Mouse (Mus musculus): ENCODE data around the gene Ccdc88b.

Ccdc88b gene

DNA sequence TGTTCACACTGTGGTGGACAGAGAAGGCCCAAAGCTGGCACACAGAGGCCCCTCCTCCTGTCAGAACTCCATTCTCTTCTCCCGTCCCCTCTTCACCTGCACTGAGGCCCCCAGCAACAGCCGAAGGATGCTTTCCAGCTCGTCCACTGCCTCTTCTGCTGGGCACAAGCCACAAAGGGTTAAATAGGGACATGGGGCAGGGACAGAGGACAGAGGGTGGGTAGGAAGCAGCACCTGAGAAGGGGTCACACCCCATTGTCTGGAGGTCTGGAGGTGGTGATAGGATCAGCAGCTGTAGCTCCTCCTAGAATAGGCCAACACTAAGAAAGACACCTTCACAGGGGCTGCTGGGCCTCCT is 1.0 kb downstream of the Ccdc88b start:
- DNase-seq (ENCODE audit: low read depth) = no peak

DNA sequence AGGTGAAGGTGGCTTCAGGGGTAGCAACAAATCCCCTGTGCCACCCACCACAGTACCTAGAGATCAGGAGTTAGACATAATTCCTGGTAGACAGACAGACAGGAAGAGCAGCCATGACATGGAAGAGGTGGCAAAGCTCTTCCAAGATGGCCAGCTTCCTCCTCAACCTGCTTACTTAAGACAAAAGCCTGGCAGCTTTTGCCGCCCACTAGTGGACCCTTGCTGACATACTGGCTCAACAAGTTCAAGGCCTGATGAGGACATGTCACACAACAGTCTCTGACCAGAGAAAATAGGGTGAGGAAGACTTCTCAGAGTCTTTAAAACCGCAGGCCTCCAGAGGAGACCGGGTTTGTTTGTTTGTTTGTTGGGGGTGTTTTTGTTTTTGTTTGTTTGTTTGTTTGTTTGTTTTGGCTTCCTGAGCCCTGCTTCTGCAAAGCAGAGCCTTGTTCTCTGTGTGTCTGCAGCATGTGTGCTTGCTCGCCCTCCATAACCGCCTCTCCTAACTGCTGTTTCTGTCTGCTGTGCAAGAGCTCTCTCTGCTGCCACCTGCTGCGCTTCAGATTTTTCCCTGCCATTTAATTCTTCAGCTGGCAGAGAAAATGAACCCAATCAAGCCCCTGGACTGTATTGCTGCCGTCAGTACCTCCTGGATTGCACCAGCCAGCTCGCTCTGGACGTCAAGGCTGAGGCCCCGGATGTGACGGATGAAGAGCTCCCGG is 1.6 kb downstream of the Ccdc88b start:
- peak; percentile 84 for DNase-seq (ENCODE audit: low read depth)

DNA sequence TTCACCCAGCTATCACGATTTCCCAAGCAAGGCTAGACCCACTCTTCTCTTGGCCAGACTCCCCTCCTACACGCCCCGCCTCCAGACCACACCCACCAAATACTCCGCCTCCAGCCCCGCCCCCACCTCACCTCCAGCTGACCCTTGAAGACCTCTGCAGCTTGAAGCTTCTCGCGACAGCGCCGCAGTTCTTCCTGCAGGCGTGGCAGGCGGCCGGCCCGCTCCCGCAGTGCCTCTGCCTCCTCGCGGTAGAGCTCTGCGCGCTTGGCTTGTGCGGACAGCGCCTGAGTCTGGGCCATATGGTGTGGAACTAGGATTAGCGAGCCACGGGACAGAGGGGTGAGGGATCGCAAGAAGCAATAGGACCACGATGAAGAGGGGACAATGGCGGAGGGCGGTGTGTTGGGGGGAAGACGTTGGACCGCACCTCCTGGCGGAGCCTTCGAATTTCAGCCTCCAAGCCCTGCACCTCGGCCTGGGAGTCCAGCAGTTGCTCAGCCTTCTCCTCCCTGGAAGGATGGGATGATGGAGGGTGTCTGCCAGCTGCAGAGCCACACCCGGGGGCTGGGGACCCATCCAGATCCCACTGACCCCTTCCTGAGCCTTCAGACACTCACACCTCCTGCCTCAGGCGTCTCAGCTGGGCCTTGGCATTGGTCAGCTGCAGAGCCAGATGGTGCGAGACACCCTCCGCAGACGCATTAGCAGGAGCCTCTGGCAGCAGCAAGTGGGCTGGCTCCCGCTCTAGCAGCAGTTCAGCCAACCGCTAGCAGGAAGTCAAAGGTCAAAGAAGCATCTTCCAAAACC is 2.6 kb downstream of the Ccdc88b start:
- no peak for DNase-seq (ENCODE audit: low read depth)

DNA sequence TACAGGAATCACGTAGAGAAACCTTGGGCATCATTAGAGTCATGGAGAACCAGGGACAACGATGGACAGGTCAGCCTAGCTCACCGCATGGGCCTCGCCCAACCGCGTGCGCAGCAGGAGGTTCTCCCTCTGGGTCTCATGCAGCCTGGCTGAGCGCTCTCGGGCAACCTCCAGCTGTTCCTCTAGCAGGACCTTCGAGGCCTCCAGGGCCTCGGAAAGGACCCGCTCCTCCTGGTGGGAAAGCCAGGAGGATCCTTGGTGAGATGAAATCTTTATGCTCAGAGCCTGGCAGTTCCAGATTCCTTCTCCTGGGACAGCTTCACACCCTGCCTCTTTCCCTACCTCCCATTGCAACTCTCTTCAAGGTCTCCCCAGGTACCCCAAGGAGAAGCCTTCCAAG is 3.4 kb downstream of the Ccdc88b start:
- DNase-seq (ENCODE audit: low read depth) = no peak

DNA sequence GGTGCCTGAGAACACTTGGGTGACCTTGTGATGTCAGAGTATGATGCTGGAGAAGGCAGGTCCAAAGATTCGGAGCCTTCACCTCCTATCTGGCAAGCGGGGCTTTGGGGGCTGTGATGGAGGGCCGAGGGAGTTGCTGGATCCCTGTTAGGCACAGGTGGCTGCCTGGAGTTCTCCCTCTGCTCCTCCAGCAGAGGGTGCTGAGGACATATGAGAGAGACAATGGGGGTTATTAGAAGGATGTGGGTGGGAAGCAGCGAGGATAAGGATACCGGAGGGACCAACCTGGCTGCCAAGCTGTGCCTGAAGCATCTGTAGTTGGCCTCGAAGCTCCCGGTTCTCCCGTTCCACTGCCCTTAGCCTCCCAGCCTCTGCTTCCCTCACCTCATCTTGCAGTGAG is 4.1 kb downstream of the Ccdc88b start:
- no peak for DNase-seq (ENCODE audit: low read depth)

DNA sequence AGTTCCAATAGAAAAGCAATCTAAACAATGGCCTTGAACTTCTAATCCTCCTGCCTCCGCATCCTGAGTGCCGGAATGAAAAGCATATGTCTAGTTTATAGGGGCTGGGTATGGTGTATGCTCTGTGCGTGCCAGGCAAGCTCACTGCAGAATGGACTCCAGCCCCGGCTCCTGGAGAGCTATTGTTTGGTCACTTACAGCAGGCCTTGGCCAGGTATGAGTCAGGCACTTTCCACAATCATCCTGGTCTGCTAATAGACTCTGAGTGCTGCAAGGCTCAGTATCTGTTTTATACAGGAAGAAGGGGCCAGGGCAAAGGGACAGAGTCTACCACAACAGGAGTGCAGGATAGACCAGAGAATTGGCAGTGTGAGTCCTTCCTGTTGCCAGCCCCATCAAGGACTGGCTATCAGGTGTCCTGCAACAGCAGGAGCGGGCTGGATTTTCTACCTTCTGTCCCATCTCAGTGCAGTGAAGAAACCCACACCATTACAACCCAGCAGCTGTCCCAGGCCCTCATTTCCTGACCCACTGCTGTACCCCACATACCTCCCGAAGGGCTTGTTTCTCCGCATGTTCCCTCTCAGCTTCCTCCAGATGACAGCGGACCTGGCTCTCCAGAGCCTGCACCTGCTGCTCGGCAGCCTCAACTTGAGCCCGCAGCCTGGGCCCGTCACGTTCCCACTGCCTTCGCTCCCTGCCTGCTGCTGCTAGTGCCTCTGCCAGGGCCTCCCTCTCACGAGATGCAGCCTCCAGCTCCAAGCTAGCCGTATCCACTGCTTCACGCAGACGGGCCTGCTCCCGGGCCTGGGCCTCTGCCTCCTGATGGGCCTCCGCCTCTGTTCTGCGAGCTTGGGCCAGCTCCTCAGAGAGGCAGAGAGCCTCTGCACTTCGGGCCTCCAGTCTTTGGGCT is 5.4 kb downstream of the Ccdc88b start:
- DNase-seq (ENCODE audit: low read depth) = peak; percentile 33

DNA sequence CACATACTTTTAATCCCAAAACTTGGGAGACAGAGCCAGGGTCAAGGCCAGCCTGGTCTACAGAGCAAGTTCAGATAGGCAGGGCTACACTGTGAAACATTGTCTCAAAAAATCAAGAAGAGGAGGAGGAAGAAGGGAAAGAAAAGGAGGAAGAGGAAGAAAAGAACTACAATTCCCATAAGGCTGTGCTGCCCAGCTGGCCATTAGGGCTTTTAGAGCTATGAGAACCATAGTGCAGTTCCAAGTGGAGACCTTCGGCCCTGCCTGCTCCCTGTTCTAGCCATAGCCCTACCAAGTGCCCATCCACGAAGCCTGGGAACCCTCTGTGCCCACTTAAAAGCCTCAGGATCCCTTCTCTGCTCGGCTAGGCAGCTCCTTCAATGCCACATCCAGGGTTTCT is 6.5 kb downstream of the Ccdc88b start:
- DNase-seq (ENCODE audit: low read depth) = peak; percentile 28

DNA sequence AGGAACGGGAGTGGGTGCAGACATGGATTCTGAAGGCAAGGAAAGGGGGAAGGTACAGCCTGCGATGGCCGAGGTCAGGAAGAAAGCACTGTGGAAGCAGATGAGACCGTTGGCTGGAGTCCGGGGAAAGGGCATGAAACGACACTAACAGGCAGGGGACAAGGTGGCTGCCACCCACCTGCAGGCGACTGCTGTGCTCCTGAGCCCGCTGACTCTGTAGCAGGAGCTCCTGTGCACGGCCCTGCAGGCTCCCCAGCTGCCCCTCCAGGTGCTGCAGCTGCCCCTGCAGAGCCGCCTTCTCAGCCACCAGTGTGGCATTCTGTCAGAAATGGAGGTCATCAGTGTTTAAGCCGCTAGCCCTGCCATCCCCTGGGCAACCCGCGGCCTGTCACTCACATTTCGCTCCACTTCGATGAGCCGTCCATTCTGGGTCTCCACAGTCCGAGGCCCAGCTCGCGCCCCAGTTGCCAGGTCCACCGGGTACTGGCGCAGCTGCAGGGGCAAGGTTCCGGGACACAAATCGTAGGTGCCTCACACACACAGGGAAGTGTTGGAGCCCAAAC is 8.4 kb downstream of the Ccdc88b start:
- DNase-seq (ENCODE audit: low read depth) = no peak

DNA sequence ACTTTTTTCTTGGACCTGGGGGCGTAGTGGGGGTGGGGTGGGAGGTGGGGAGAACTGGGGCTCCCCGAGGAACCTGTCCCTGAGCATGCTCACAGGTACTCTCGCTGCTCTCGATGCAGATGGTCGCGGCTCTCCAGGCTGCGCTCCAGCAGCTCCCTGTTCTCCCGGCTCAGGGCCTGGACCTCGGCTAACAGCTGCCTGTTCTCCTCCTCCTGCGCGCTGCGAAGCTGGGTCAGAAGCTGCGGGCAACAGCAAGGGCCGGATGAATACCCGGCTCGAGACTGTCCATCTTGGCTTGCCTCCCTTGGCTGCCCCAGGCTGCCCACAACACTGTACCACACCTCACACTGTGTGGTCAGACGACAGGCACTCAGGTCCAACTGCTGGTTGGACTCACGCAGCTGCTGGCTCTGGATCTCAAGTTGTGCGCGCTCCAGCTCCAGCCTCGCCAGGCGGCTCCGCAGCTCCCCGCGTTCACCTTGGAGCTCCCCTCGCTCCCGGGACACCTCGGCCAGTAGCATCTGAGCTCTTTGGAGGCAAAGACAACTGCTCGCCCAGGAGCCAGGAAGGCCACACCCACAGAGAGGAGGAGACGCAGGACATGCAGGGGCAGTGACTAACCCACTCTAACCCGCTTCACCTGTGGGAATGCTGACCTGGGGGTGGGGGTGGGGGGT is 10.0 kb downstream of the Ccdc88b start:
- DNase-seq (ENCODE audit: low read depth) = no peak

DNA sequence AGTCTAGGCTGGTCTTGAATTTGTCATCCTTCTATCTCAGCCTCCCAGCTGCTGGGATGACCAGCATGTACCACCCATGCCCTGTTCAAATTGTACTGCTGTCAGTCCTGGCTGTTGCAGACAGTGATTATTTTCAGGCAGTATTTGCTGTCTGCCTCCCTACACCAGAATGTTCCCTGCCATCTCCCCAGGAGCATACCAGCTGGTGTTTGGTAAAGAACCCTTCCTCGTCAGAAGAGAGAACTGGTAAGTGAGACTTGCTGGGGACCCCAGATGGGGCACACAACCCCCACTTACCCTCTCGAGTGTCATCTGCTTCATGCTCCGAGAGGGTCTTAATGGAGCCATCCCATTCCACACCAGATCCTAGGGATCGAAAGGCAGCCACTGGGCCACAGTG is 12.0 kb downstream of the Ccdc88b start:
- DNase-seq (ENCODE audit: low read depth) = no peak

DNA sequence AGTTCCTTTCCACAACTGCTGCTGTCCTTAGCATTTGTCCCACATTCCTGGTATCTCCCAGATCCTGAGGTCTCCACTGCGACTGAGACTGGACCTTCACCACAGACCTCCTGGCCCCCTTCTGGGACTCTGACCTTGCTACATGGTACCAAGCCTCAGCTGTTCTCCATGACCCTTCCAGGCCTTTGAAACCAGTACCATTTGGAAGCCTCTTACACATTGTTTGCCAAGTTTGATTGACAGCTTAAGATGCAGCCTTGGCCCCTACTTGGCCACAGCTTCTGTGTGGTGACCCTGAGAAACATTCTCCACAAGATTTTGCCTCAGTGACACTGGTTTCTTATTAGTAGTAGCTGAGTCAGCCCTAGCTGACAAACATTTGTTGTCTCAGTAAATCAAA is 15.7 kb downstream of the Ccdc88b start:
- DNase-seq (ENCODE audit: low read depth) = peak; percentile 14

DNA sequence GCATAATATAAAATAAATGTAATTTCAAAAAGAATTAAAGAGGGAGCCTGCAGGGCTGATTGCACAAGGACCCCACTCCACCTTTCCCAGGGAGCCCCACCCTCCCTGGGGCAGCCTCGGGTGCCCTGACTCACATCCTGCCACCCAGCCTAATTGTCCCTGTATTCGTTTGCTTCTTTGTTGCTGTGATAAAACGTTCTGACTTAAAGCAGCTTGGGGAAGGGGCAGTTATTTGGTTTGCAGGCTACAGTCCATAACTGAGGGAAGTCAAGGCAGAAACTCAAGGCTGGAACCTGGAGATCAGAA is 16.8 kb downstream of the Ccdc88b start:
- DNase-seq (ENCODE audit: low read depth) = peak; percentile 64

DNA sequence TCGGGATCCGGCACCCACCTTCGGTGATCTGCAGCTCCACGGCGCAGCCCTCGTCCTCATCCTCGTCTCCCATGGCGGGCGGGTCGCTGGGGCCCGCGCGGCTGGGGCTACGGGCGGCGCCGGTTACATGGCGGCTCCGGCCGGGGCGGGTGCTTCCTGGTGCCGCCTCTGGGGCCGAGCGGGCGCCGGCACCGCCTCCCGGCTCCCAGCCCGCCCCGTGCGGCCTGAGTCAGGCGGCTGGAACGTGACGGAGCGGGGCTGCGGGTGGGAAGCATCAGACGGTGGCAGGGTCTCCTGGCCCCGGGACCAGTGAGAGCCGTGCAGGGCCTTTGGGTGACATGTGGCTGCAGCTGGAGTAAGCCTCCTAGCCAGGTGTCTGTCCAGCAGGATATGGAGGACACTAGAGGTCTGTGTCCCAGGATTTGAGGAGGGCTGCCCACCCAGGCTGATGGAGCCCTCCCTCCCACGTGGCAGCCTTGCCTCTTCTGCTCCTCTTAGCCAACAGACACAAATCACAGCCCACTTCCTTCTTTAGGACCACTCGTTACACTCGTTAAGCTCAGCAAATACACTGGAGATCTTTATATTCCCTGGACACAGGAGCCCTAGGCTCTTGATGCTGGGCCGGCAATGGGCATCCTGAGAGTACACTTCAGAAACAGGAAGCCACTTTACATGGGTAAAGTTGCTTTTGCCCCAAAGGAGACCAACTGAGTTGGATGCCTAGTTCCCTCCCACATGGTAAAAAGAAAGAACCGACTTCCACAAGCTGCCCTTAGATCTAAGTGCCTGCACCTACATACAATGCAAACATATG is 17.3 kb downstream of the Ccdc88b start, which contains the start of gene Rps6ka4:
TSS of gene Rps6ka4 (minus strand) at position 162 of the 817 bp plus-strand sequence.
- peak; percentile 68 for DNase-seq (ENCODE audit: low read depth)

DNA sequence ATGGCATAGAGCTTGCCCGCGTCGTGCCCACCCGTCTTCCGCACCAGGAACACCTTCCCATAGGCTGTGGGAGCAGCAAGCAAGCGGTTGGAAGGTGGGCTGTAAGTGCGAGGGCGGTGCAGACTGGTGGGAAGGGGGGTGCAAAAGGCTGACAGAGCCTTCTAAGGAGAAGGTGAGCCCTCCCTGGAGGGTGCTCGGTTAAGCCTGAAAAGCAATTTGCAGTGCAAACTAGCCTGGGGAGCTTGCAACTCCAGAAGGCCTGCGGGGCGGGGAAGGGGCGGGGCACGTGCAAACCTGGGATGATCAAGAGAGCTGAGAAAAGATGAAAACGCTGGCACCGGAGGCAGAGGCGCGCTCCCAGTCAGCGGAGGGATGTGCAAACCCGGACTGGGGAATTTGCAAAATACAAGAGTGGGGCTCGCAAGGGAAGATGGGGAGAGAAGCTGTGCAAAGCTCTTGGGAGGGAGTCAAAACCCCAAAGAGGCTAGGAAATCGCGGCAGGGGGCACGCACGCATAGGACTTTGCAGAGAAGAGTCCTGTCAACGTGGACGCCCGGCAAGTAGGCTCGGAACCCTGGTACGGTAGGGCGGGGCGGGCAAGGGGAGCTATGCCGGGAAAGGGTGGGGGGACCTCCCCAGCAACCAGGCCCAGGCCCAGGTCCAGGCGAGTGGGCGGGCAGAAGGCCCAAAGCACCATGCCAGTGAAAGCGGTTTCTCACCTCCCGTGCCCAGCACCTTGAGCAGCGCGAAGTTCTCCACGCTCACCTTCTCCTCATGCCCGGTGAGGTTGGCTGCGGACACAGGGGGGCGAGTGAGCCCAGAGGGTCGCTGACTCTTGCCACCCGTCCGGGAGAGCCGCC is 18.2 kb downstream of the Ccdc88b start:
- peak; percentile 51 for DNase-seq (ENCODE audit: low read depth)

DNA sequence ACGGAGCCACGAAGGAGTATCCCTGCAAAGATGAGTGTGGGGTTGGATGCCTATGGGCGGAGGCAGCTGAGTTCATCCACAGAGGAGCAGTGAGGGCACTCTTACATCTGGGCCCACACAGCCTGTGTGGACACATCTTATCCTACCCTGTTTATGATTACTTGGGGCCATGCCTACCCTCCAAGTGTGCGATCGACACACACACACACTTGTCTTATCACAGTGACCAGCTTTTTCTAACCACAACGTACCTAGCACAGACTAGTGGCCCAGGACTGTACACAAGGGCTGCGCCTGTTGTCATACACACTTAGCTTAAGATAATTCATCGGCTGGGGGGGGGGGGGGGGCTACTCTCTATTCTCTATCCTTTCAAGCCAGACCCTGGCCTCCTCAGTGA is 25.6 kb downstream of the Ccdc88b start:
- DNase-seq (ENCODE audit: low read depth) = no peak

DNA sequence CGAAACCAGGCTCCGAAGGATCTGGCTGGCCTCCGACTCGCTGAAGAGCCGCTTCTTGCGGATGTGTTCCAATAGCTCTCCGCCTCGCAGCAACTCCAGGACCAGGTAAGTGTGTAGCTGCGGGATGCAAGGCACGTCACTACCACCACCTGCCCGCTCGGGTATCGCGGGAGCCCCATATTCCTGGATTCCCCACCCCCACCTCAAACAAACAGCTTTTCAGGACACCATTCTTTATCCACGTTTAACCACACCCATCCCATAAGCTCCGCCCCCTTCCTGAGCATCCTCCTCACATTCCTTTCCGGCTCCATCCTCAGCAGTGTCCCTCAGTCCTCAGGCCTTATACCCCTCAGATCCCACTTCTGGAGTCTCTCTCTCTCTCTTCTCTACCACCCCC is 26.7 kb downstream of the Ccdc88b start:
- DNase-seq (ENCODE audit: low read depth) = no peak

DNA sequence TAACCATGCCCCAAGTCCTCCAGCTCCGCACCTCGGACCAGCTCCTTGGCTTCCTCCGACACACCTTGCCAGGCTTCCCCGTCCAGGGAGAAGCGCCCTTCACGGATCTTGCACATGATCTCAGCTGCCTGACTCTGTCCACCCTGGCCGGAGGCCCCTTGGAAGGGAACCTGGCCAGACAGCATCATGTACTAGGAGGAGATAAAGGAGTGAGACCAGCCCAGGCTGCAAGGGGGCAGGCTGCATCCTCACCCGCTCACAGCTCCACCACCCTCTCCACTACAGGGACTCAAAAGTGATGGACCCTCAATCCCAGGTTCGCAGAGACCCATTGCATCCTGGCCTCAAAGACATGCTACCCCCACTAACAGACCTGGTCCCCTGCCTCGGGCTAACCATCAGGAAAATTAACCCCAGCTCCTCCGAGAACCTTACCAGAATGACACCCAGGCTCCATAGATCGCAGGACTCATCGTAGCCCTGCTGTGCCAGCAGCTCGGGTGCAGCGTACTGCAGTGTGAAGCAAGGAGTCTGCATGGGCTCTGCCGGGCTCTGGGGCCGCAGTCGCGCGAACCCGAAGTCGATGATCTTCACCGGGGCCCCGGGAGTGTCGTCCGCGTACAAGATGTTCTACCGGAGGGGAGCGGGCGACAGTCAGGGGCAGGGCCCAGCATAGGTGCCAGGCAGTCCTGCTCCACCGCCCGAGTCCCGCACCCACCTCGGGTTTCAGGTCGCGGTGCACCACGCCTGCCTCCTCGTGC is 27.3 kb downstream of the Ccdc88b start:
- no peak for DNase-seq (ENCODE audit: low read depth)

DNA sequence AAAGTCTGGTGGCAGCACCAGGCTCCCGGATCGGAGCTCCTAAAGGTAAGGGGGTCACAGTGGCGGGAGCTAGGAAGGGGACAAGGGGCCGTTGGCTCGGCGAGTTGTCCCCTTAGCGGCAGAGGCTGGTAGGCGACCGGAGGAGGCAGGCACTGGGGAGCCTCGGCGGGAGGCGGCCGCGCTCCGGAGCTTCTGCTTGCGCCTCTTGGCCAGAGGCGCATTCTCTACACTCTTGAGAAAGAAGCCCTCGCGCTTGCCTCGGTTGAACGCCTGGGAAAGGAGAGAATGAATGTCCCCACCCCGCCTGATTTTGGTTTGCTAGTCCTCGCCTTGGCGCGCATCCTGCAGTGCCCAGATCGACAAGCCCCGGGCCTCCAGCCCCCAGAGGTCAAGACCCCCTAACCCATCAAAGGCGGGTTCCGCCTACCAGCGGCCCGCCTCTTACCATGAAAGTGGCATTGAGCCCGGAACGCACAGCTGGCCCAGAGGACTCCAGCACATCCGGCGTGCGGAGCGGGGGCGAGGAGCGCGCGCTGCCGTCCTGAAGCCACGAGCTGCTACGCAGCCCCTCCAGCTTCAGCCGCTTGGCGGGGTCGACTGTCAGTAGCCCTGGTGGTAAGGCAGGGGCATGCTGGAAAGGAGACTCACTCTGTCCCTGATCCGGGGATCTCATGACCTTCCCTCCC is 28.0 kb downstream of the Ccdc88b start:
- no peak for DNase-seq (ENCODE audit: low read depth)

DNA sequence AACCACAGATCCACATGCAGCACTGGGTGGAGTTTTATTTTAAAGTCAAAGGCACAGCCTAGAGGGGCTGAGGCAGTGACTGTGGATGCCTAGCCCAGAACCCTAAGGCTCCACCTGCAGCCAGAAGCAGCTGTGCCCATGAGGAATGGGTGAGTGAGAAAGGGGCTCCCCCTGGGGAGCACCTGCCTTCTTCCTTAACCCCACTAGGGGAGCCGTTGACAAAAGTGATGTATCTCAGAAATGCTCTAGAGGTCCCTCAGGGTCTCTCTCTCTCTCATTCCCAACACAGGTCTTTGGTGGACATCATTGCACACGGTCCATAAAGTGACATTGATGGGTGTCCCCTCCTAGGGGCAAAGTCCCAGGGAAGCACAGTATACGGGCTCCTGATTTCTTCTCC is 28.9 kb downstream of the Ccdc88b start:
- DNase-seq (ENCODE audit: low read depth) = no peak
